ENCODE assay signal across 8 mouse cellular contexts in the genomic region with DNA sequence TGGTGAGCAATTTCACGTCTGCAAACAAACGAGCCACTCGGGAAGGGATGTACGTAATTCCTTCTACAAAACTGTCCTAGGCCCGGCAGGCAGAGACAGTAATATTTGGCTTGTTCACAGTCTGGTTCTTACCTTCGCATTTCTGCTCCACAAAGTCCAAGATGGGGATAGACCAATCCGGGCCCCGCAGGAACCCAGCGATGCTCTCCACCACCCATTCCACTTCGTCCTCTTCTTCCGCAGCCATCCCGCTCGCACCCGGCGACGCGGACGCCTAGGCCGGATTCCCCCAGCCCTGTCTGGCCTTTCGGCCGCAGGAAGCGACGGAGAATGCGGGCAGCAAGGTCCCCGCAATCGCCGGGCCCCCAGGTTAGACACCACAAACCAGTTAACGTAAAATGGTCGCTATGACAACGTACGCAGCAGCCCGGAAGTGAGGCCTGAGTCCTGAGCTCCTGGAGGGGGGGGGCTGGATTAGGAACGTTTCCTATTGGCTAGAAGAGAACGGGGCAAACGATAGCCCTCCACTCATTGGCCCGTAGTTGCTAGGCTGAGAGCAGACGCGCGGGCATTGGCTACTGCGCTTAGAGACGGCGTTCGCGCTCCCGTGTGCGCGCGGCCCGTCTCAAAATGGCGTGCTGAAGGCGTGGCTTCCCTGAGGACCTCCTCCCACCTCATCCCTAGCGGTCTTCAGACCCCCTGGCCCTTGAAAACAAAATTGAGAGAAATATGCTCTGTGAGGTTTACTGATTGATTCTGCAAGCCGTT. TPM values are rescaled to one million over a fixed set of nuclear protein-coding genes. Genes with fewer than 3 reads are reported as not detected.
DNase-seq lines count a peak whose midpoint lies in the region; ATAC-seq and TF ChIP-seq lines count a peak whose summit lies in the region.

A gene (minus strand): TSS at position 527 of the 768 bp plus-strand sequence.

- peaks cover 23% of the 10 kb centered on the region for H3K36me3 ChIP-seq in forebrain, embryonic 10.5 days (replicated peaks)
- H3K36me3 ChIP-seq in heart, embryonic 15.5 days, result peaks cover 4% of the 10 kb centered on the region; the same call in 1 of the 2 replicates
- no peaks in the 10 kb centered on the region for H3K36me3 ChIP-seq in liver, embryonic 14.5 days (replicated peaks; ENCODE audit: control insufficient read depth, insufficient read depth, low read depth)
- no peaks in the 10 kb centered on the region for H3K36me3 ChIP-seq in neural tube, embryonic 11.5 days (ENCODE audit: control insufficient read depth, insufficient read depth, low read length)
- no peaks in the 10 kb centered on the region for H3K36me3 ChIP-seq in stomach, postnatal 0 days (ENCODE audit: control insufficient read depth, insufficient read depth, low read length)

- H3K9me3 ChIP-seq in forebrain, embryonic 10.5 days, result no peaks in the 10 kb centered on the region
- no peaks in the 10 kb centered on the region for H3K9me3 ChIP-seq in heart, embryonic 15.5 days (replicated peaks)
- no peaks in the 10 kb centered on the region for H3K9me3 ChIP-seq in liver, embryonic 14.5 days (ENCODE audit: control insufficient read depth, low read length)
- no peaks in the 10 kb centered on the region for H3K9me3 ChIP-seq in neural tube, embryonic 11.5 days (ENCODE audit: control insufficient read depth, low read length)
- no peaks in the 10 kb centered on the region for H3K9me3 ChIP-seq in stomach, postnatal 0 days (ENCODE audit: control insufficient read depth, low read length)

- TF ChIP-seq CTCF in liver, embryonic 14.5 days (IDR thresholded peaks at IDR 0.05; ENCODE audit: low read depth), result no peak
- no peak for TF ChIP-seq CTCF in stomach, postnatal 0 days (IDR thresholded peaks at IDR 0.05; ENCODE audit: low read depth)

- under 1% methylated on average over 53 of the region's 53 CpGs for WGBS in forebrain, embryonic 10.5 days
- WGBS in heart, embryonic 15.5 days, result under 1% methylated on average over 53 of the region's 53 CpGs
- under 1% methylated on average over 53 of the region's 53 CpGs for WGBS in liver, embryonic 14.5 days (ENCODE audit: insufficient replicate concordance)
- under 1% methylated on average over 52 of the region's 53 CpGs for WGBS in neural tube, embryonic 11.5 days
- WGBS in stomach, postnatal 0 days, result under 1% methylated on average over 53 of the region's 53 CpGs

- DNase-seq in CD8-positive naive resting alpha-beta T cell, adult 2 months (ENCODE audit: low read depth in 2 of 2, low spot score in 2 of 2), result peak; percentile 82 to 83
- peak; percentile 84 for DNase-seq in c-Kit-positive CD71-negative TER-119-negative erythroid progenitor cells, embryonic 14.5 days (ENCODE audit: low read depth)
- peak; percentile 94 for DNase-seq in forebrain, embryonic 10.5 days (ENCODE audit: extremely low spot score, low spot score)
- DNase-seq in kidney, postnatal 25 days, result peak; percentile 95 to 98
- peak; percentile 94 for DNase-seq in liver, embryonic 14.5 days (ENCODE audit: low read depth in 3 of 3, low spot score in 3 of 3)
- DNase-seq in neural tube, embryonic 11.5 days (ENCODE audit: low spot score), result peak; percentile 97
- peak; percentile 94 for DNase-seq in stomach, postnatal 0 days (ENCODE audit: low spot score)

- peak within 1 kb of the TSS; percentile 91 for H3K27ac ChIP-seq in forebrain, embryonic 10.5 days
- peak within 1 kb of the TSS; percentile 54 for H3K27ac ChIP-seq in heart, embryonic 15.5 days
- H3K27ac ChIP-seq in liver, embryonic 14.5 days, result no peak within 1 kb of the TSS
- peak within 1 kb of the TSS; percentile 62; the same call in 1 of the 2 replicates for H3K27ac ChIP-seq in neural tube, embryonic 11.5 days (ENCODE audit: low read depth, low read length)
- peak within 1 kb of the TSS; percentile 67 for H3K27ac ChIP-seq in stomach, postnatal 0 days (replicated peaks)

- TF ChIP-seq EP300 in liver, embryonic 14.5 days (IDR thresholded peaks at IDR 0.05; ENCODE audit: low read depth), result no peak
- TF ChIP-seq EP300 in stomach, postnatal 0 days (optimal IDR thresholded peaks at IDR 0.05), result peak; percentile 64

- H3K4me2 ChIP-seq in heart, embryonic 15.5 days, result peak within 1 kb of the TSS; percentile 90
- peak within 1 kb of the TSS; percentile 95 for H3K4me2 ChIP-seq in liver, embryonic 14.5 days (ENCODE audit: low read depth)
- H3K4me2 ChIP-seq in neural tube, embryonic 11.5 days (ENCODE audit: low read depth), result peak within 1 kb of the TSS; percentile 70
- H3K4me2 ChIP-seq in stomach, postnatal 0 days (replicated peaks; ENCODE audit: low read depth), result peak within 1 kb of the TSS; percentile 76

- no peaks in the 10 kb centered on the region for H3K27me3 ChIP-seq in forebrain, embryonic 10.5 days (ENCODE audit: poor library complexity, severe bottlenecking)
- H3K27me3 ChIP-seq in heart, embryonic 15.5 days, result no peaks in the 10 kb centered on the region
- no peaks in the 10 kb centered on the region for H3K27me3 ChIP-seq in liver, embryonic 14.5 days (ENCODE audit: control insufficient read depth, insufficient read depth, low read length)
- H3K27me3 ChIP-seq in neural tube, embryonic 11.5 days (ENCODE audit: control insufficient read depth, insufficient read depth, low read length), result no peaks in the 10 kb centered on the region
- H3K27me3 ChIP-seq in stomach, postnatal 0 days (ENCODE audit: control insufficient read depth, insufficient read depth, low read length), result no peaks in the 10 kb centered on the region

- peaks cover 18% of the 10 kb centered on the region for H3K4me1 ChIP-seq in forebrain, embryonic 10.5 days
- peaks cover 11% of the 10 kb centered on the region for H3K4me1 ChIP-seq in heart, embryonic 15.5 days (replicated peaks)
- peaks cover 5 to 7% of the 10 kb centered on the region in 2 experiments for H3K4me1 ChIP-seq in liver, embryonic 14.5 days (replicated peaks; ENCODE audit: control insufficient read depth in 2 of 2, insufficient read depth in 2 of 2, low read length in 1 of 2)
- peaks cover 4% of the 10 kb centered on the region; the same call in 1 of the 2 replicates for H3K4me1 ChIP-seq in neural tube, embryonic 11.5 days (ENCODE audit: control insufficient read depth, insufficient read depth, low read length)
- no peaks in the 10 kb centered on the region for H3K4me1 ChIP-seq in stomach, postnatal 0 days (replicated peaks; ENCODE audit: control insufficient read depth, insufficient read depth)

- H3K9ac ChIP-seq in heart, embryonic 15.5 days, result peak within 1 kb of the TSS; percentile 67
- peak within 1 kb of the TSS; percentile 68 for H3K9ac ChIP-seq in liver, embryonic 14.5 days (replicated peaks)
- peak within 1 kb of the TSS; percentile 76 for H3K9ac ChIP-seq in neural tube, embryonic 11.5 days (ENCODE audit: low read length)
- H3K9ac ChIP-seq in stomach, postnatal 0 days (ENCODE audit: low read length), result peak within 1 kb of the TSS; percentile 78

- H3K4me3 ChIP-seq in forebrain, embryonic 10.5 days, result peak within 1 kb of the TSS; percentile 87
- peak within 1 kb of the TSS; percentile 67 for H3K4me3 ChIP-seq in heart, embryonic 15.5 days
- H3K4me3 ChIP-seq in liver, embryonic 14.5 days (ENCODE audit: insufficient read depth in 1 of 2, low read depth in 2 of 2, low read length in 2 of 2), result peak within 1 kb of the TSS; percentile 78 to 88
- H3K4me3 ChIP-seq in neural tube, embryonic 11.5 days (ENCODE audit: low read depth, low read length), result peak within 1 kb of the TSS; percentile 85
- peak within 1 kb of the TSS; percentile 93 for H3K4me3 ChIP-seq in stomach, postnatal 0 days (ENCODE audit: low read depth, low read length)

- peak; percentile 100 for ATAC-seq in heart, embryonic 15.5 days (replicated peaks; ENCODE audit: insufficient number of reproducible peaks, insufficient read depth, low FRiP score, low read depth)
- peak; percentile 100 for ATAC-seq in liver, embryonic 14.5 days (ENCODE audit: insufficient read depth)
- peak; percentile 100 for ATAC-seq in neural tube, embryonic 11.5 days (ENCODE audit: insufficient read depth, low FRiP score, low TSS enrichment)
- peak; percentile 100 for ATAC-seq in stomach, postnatal 0 days (ENCODE audit: low FRiP score, low TSS enrichment)

RNA-seq across cellular contexts. Expression of the gene that starts here (rescaled TPM):
- 56.3 and 61.1 TPM in 2 replicates for polyA plus RNA-seq in forebrain, embryonic 10.5 days (2016; fragmentation: Nextera tagmentation; extraction: Ambion mirVana)
- polyA plus RNA-seq in heart, embryonic 15.5 days (2015; fragmentation: Nextera tagmentation; extraction: Ambion mirVana), result 39.7 and 42.7 TPM in 2 replicates
- 2.2 and 5.2 TPM in 2 replicates for polyA plus RNA-seq in liver, embryonic 14.5 days (2012; rRNA removed)
- polyA plus RNA-seq in liver, embryonic 14.5 days (2014; fragmentation: Nextera tagmentation; extraction: Ambion mirVana), result 12.4 and 16.2 TPM in 2 replicates
- 68.5 and 77.0 TPM in 2 replicates for polyA plus RNA-seq in neural tube, embryonic 11.5 days (2014; fragmentation: Nextera tagmentation; extraction: Ambion mirVana)
- polyA plus RNA-seq in stomach, postnatal 0 days (2015; fragmentation: Nextera tagmentation; extraction: Ambion mirVana), result 32.1 and 33.6 TPM in 2 replicates
